Mouse (Mus musculus): ENCODE data around the gene Hhipl1.

The Hhipl1 gene

DNA sequence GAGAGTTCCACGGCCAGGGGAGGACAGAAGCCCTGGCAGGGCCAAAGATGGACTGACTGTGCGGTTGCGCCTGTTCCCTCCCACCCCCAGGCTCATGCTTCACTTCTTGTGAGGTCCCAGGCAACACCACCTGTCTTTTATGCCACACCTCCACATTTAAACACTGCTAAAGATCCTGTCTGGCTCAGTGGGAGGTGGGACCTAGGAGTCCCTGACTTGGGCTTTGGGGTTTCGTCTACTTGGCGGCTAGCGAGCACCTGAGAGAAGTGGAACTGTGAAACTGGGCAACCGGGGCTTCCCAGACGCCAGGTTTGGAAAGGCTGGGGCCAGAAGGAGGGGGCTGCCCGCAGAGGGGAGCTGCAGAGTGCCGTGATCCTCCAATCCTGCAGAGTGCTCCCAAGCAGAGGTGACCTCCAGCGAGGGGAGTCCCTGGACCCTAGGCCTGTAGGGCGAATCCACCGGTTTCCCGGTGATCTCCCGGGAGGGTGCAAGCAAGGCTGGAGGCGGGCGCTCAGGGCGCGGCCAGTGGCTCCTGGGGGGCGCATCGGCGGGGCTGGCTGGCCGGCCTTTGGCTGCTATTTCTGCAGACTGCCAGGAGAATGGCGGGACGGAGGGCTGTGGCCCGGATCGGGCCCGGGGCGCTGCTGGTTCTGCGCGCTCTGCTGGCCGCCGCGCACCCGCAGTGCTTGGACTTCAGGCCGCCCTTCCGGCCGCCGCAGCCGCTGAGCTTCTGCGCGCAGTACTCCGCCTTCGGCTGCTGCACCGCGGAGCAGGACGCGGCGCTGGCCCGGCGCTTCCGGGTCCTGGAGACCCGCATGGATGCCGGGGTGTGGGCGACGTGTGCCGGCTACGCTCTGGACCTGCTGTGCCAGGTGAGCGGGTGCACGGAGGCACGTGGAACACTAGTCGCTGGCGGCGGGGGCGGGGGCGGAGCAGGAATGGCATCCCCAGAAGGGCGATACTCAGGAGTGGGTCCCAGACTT lies at the start of gene Hhipl1:
Gene Hhipl1 (plus strand): TSS at position 459 of the 983 bp plus-strand sequence.
- no peak for DNase-seq (ENCODE audit: low read depth, low spot score)

DNA sequence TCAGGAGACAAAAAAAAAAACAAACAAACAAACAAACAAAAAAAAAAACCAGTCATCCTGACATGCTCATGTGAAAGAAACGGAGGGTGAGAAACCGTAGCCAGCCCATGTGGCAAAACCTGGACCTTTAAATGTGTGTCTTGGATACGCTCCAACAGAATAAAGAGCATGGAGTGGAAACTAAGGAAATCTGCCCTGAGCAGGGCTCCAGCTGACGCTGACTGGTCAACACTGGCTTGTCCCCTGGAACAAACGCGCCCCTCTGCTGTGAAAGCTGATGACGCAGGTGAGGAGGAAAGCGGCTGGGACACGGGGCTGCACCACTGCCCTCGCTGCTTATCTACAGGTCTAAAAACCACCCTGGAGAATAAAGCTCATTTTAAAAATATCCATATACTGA lies 49.3 kb upstream of the Hhipl1 start:
- DNase-seq (ENCODE audit: low read depth, low spot score): no peak

DNA sequence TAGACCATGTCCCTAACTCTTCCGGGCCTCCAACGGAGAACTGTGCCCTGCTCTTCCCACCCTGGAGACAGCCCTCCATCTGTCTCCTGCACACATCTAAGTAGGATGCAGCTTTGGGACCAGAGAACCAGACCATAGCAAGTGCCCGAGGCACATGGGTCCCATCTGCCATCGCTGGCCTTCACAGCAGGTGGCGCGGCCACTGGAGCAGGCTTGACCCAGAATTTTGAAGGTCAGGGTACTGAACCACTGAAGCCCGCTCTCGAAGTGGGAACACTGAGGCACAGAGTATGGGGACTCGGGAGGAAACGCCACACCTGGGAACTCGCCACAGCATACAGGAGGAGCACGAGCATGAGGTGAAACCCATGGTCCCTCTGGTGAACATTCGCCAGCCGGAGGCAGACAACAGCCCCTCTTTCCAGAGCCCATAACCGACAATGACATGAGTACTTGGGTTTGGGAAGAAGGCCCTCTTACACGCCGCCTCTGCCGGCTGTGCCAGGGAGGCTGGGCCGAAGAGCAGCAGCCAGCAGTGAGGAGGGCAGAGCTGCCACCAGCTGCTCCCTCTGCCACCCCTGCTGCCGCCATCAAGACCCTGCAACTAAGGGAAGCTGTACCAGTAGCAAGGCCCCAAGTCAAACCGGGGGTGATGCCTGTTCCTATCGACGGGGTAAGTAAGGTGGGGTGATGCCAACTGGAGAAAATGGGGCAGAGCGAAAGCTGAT lies 46.6 kb upstream of the Hhipl1 start:
- no peak for DNase-seq (ENCODE audit: low read depth, low spot score)

- no peak for DNase-seq (ENCODE audit: low read depth, low spot score)
These were observed 45.1 kb upstream of the Hhipl1 start for GRCm38 (mm10) chr12:108260950-108261349.

GRCm38 (mm10) chr12:108264918-108265317 lies 41.2 kb upstream of the Hhipl1 start:
- DNase-seq (ENCODE audit: low read depth, low spot score): no peak

DNA sequence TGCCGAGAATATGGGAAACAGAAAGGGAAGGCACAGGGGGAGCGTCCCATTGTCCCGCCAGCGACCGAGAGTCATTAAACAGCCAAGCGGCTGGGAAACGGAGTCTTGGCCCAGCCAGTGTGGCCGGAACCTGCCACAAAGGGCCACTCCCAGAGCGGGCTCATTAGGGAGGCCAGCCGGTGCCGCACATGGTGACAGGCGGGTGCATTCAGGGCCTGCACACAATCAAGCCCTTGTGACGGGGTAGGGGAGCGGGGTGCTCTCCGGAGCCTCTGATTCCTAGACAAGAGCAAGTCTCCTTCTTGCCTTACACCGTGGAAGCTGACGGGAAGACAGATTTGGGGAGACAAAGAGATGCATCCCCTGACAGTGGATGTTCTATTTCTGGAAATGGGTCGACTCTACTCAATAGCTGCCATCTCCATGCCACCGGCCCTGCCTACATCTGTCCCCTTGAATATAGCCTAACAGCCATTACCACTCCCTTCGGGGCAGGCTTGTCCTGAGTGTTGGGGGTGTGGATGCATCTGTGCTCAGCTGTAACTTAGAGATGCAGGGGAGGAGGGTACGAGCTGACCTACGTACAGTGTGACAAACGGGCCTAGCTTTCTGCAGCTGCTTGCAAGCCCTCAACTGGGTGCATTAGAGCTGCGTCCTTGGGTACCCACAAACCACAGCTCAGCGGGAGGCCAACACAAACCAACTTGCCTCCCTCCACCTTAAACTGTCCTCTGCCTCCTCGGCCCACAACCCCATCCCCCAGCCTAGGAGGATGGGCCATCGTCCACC lies 40.0 kb upstream of the Hhipl1 start:
- DNase-seq (ENCODE audit: low read depth, low spot score): no peak

DNA sequence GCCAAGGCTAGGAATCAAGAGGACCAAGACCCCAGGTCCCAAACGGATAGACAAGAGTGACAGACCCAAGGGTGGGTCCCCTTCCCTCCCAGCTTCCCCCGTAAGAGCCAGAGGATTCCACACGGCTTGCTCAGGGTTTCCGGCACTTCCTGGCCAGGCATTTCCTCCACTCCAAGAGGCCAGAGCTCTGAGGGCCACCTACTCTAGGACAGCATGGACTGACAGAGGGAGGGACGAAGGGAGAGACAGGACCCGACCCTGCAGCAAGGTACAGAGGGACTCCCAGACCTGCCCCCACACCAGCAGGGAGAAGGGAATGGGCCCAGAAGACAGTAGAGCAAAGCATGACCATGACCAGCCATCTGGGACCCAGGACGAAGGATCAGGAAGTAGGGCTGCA lies 38.4 kb upstream of the Hhipl1 start:
- no peak for DNase-seq (ENCODE audit: low read depth, low spot score)

GRCm38 (mm10) chr12:108268970-108269369 lies 37.1 kb upstream of the Hhipl1 start:
- no peak for DNase-seq (ENCODE audit: low read depth, low spot score)

DNA sequence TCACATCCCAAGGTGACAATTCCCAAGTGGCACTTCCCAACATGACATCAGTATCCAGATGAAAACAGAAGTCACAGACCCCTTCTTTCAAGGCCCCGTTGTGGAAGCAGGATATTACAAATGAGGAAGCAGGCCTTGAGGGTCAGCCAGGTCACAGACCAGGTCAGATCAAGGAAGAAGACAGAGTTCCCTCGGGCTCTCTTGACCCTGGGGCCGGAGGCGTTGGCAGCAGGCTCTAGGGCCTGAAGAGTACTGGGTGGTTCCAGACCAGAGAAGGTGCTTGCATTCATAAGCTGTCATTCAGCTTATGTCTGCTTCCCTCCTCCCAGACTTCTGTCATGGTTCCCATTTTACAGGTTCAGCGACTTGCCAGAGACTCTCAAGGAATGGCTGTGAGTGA lies 36.4 kb upstream of the Hhipl1 start:
- DNase-seq (ENCODE audit: low read depth, low spot score): no peak

DNA sequence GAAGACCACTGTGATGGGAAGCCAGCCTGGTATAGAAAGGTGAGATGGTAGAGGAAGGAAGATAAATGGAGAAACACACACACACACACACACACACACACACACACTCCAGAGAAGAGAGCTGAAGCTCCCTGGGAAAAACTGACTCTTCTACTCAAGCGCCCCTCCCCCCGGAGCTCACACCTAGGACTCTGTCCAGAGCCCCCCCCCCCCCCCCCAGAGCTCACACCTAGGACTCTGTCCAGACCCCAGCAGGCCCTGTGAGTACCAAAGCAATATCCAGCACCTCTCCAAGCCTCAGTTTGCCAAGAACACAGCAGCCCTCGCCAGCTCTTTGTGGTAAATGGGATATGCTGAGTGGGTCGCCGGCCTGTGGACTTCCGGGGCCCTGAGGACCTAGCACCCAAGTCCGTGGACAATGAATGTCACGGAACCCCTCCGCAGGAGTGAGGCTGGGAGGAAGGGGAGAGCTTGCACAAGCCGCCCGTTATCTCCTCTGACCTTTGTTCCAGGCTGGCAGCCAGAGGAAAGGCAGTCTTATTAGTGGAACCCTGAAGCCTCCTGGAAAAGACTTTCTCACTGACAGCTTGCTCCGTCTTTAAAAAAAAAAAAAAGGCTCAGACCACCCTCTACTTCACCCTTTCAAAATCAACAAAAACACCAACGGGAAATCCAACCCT lies 35.7 kb upstream of the Hhipl1 start:
- no peak for DNase-seq (ENCODE audit: low read depth, low spot score)

DNA sequence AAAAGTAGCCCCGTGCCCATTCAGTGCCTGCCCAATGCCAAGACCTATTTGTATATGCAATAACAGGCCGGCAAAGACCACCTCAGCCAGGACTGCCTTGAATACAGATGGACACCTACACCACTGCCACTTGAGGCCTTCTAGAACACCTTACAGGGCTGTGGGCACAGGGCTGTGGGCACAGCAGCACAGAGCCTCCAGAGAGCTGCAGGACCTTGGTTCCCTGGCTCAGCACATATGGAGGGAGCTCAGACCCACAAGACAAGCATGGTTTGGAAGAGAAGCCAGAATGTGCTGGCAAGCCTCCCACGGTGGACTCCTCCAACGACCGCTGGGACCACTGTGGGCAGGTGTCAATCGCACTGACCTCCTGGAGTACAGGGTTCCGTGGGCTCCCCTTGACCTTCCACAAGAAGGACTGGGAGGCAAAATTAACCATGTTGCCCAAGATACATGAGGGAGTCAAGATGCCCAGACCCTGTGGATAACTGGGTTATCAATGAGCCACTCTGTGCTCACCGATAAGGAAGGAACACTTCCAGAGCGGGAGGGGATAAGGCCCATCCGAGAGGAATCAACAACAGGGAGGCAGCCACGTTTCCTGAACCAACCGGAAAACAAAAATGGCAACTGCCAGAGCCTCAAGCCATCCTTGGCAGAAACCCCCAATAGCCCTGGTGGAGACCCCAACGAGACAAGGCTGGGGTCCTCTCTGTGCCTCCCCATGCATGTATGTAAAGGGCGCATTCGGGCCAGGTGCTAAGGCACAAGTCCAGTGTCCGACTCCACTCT lies 34.5 kb upstream of the Hhipl1 start:
- no peak for DNase-seq (ENCODE audit: low read depth, low spot score)

DNA sequence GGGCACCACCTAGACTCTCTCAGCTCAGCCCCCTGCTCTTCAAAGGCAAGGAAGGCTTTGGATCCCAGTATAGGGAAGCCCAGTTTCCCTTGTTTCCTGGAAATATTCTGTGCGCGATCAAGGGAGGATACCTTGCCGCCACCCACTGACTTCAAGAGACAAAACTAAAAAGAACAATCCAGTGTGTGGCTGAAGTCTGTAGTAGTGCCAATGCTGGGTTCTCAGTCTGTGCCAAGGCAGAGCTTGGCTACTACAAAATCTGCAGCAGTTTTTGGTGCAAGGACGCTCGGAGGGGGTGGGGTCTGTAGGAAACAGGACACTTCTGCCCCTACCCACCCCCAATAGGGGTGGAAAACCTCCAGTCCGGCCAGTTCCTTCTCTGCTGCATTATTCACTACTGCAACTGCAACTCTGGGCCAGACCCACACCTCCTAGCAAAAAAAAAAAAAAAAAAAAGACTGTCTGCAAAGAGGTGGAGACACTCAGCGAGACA lies 33.9 kb upstream of the Hhipl1 start:
- DNase-seq (ENCODE audit: low read depth, low spot score): no peak

DNA sequence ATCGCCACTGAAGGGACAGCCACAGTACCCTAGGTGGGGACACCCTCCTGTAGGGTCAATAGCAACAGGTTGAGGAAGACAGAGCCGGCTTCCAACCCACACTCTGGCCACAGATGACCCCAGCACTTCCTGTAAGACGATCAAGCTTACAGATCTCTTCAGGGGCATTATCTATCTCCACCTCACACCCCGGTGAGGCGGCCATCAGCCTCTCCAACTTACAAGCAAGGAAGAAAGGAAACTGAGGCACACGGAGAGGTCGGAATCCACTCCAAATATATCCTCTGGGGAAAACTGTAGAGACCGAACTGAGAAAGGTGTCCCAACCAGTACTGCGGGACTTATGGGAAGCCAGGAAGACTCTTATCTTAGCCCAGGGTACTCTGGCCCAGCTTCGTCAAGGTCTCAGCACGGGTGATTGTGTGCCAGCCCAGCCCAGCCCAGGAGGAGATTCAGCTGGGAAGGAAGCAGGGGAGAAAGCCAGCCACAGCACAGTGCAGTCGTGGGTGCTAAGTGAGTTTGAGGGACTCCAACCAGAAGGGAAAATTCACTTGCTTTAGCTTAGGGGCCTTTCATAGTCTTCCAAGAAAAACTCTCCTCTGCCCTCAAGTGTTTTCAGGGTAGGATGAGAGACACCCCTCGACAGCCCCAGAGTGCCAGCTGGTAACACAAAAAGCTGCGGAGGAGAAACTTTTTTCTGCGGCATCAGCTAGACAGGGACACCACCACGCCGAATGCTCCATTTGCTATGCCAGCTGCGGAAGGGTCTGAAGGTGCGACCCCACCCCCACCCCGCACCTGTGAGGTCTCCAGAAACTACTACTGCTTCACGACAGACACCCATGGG lies 32.4 kb upstream of the Hhipl1 start:
- DNase-seq (ENCODE audit: low read depth, low spot score): no peak

DNA sequence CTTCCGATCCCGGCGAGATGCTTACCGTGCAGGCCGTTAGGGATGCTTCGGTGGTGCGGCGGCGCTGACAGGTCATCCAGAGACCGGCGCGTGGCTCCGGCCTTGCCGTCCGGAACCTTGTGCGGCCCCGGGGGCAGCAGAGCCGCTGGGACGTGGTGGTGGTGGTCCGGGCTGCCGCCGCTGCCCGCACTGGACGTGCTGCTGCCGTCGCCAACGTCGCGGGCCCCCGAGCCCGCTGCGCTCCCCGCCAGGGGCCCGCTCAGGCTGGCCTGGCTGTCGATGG lies 31.8 kb upstream of the Hhipl1 start:
- DNase-seq (ENCODE audit: low read depth, low spot score): no peak

DNA sequence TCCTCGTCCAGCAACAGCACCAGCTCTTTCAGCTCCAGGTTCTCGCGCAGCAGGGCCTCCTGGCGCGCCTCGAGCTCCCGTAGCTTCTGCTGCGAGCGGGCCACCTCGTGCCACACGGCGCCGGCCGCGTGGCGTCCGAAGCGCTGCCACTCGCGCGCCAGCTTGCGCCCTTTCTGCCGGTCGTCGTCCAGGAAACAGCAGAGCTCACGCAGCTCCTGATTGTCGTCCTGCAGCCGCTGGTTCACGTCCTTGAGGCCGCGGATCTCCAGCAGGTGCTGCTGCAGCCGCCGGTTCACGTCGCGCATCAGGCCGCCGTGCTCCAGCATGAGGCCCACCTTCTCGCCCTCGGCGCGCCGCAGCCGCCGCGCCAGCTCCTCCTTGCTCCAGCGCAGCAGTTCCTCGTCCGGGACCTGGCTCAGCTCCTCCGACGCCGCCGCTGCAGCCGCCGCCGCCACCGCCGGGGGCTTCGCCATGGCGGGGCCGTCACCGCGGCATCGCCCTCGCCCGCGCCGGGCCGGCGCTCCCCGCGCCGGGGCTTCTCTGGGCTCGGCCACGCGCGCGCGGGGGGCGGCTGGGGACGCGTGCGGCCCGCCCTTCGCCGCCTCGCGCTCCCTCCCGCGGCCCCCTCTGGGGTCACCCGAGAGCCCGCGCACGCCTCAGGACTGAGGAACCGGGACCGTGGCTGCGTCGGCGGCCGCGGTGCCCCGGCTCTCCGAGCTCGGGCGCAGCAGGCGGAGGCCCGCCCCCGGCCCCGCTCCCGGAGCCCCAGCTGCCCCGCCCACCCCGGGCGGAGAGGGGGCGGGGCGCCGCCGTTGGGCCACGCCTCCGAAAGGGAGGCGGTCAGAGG lies 31.2 kb upstream of the Hhipl1 start, which contains the start of gene Ccdc85c:
Gene Ccdc85c (minus strand): TSS at position 765 of the 847 bp plus-strand sequence.
- DNase-seq (ENCODE audit: low read depth, low spot score): no peak

GRCm38 (mm10) chr12:108275508-108275890 lies 30.6 kb upstream of the Hhipl1 start:
- DNase-seq (ENCODE audit: low read depth, low spot score): peak; percentile 90

- DNase-seq (ENCODE audit: low read depth, low spot score): no peak
These were observed 29.9 kb upstream of the Hhipl1 start for GRCm38 (mm10) chr12:108275920-108276822.

Data from WW6 (cell line).